43 mouse cellular contexts compared by ENCODE assay signal in the genomic region with DNA sequence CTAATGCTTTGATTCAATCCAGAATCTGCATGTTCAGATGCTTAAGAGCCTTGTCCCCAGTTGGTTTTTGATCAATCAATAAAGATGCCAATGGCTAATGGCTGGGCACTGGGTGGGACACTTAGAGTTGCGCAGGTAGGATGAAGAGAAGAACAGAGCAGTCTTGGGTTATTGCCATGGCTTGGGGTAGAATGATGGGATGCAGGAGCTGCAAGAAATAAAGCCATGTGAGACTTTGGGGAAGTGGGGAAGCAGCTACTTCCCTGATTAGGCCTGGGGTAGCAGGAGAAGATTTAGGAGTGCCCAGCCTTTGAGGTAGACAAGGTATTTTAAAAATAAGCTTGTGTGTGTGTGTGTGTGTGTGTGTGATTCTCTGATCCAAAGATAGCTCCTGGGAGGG. TPM values are rescaled to one million over a fixed set of nuclear protein-coding genes. Genes with fewer than 3 reads are reported as not detected.
"Had no signal": no experiment of that assay in that cellular context is flagged by ENCODE, and none has a peak within 500 bp of the region (broad histone marks: within the 10 kb centered on the region; RNA-seq: fewer than 3 reads in every experiment).

No protein-coding gene starts in this region.

- H3K36me3 ChIP-seq: heart, embryonic 12.5 days; heart, embryonic 13.5 days; heart, embryonic 15.5 days; hindbrain, embryonic 10.5 days; hindbrain, embryonic 12.5 days; hindbrain, embryonic 13.5 days; hindbrain, embryonic 15.5 days; intestine, embryonic 15.5 days; kidney, embryonic 15.5 days had no signal

- H3K9me3 ChIP-seq: heart, embryonic 12.5 days; heart, embryonic 13.5 days; heart, embryonic 15.5 days; hindbrain, embryonic 10.5 days; hindbrain, embryonic 12.5 days; hindbrain, embryonic 13.5 days; hindbrain, embryonic 15.5 days; intestine, embryonic 15.5 days; kidney, embryonic 15.5 days had no signal

- DNase-seq: heart, postnatal 10 days; heart, postnatal 14 days; heart, postnatal 4 days; kidney, adult 11 months; kidney, adult 18-20 months; kidney, adult 8-10 months; kidney, postnatal 10 days; kidney, postnatal 14 days; kidney, postnatal 25 days; kidney, postnatal 36 days; kidney, postnatal 4 days; layer of hippocampus, adult 9-11 months; layer of hippocampus, postnatal 36 days had no signal

- H3K27ac ChIP-seq: heart, embryonic 13.5 days; heart, embryonic 15.5 days; hindbrain, embryonic 10.5 days; hindbrain, embryonic 12.5 days; hindbrain, embryonic 13.5 days; hindbrain, embryonic 14.5 days; hindbrain, embryonic 15.5 days; hindbrain, postnatal 0 days; intestine, embryonic 15.5 days; kidney, embryonic 15.5 days; kidney, postnatal 0 days; layer of hippocampus, adult 2 months; left cerebral cortex, adult 2 months had no signal

- H3K4me3 ChIP-seq: heart, embryonic 12.5 days; heart, embryonic 13.5 days; heart, embryonic 15.5 days; hindbrain, embryonic 10.5 days; hindbrain, embryonic 12.5 days; hindbrain, embryonic 13.5 days; hindbrain, embryonic 15.5 days; intestine, embryonic 15.5 days; kidney, embryonic 15.5 days; layer of hippocampus, adult 2 months; left cerebral cortex, adult 2 months had no signal

- H3K27me3 ChIP-seq: hindbrain, embryonic 12.5 days; intestine, embryonic 15.5 days; kidney, embryonic 15.5 days had no signal

- H3K4me1 ChIP-seq: heart, embryonic 12.5 days; hindbrain, embryonic 12.5 days; hindbrain, embryonic 15.5 days; intestine, embryonic 15.5 days had no signal

RNA-seq across cellular contexts. Expression of gene Clrn2, which starts 26.5 kb away (rescaled TPM):
- total RNA-seq: heart, postnatal 10 days; heart, postnatal 14 days; heart, postnatal 25 days; heart, postnatal 4 days; hematopoietic stem cell, adult 5-6 weeks; hindbrain, postnatal 0 days; layer of hippocampus, postnatal 10 days had no signal
- polyA plus RNA-seq: heart, embryonic 11.5 days; heart, embryonic 12.5 days; heart, embryonic 13.5 days; heart, embryonic 14.5 days; heart, embryonic 15.5 days; heart, embryonic 16.5 days; heart, postnatal 0 days; hindbrain, embryonic 11.5 days; inflammation-experienced regulatory T-cells, adult 6 months; intestine, embryonic 14.5 days; intestine, embryonic 15.5 days; intestine, embryonic 16.5 days; intestine, postnatal 0 days; kidney, adult 2 months; kidney, embryonic 14.5 days; kidney, embryonic 15.5 days; kidney, embryonic 16.5 days; kidney, postnatal 0 days; large intestine, adult 2 months had no signal
